Mouse (Mus musculus) embryo, embryonic 9.5 days (tissue): ENCODE data around the gene Ric1.
"Not testable (repeated sequence)": the region's sequence is repeated elsewhere in the genome, so short reads cannot be mapped to it uniquely, and the experiment has no call there.

Experiments
- DNase-seq: peaks from one replicate; pipeline ENCODE4 v3.0.0-alpha.2; 2017; ENCODE audit errors: extremely low spot score

Gene Ric1

DNA sequence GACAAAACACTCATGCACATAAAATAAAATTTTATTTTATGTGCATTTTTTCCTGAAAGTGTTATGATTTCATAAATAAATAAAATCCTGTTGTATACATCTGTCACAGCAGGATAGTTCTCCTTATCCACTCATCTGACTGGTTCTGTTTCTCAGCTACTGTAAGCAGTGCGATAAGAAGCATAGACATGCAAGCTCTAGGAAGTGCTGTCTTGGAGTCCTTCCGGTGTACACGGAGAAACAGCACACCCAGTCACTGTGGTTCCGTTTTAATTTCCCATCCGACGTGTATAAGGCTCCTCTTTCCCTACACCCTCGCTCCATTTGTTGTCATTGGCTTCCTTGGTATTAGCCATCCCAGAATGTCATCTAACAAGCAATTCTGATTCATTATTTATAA is 24.2 kb upstream of the Ric1 start:
- no peak for DNase-seq

DNA sequence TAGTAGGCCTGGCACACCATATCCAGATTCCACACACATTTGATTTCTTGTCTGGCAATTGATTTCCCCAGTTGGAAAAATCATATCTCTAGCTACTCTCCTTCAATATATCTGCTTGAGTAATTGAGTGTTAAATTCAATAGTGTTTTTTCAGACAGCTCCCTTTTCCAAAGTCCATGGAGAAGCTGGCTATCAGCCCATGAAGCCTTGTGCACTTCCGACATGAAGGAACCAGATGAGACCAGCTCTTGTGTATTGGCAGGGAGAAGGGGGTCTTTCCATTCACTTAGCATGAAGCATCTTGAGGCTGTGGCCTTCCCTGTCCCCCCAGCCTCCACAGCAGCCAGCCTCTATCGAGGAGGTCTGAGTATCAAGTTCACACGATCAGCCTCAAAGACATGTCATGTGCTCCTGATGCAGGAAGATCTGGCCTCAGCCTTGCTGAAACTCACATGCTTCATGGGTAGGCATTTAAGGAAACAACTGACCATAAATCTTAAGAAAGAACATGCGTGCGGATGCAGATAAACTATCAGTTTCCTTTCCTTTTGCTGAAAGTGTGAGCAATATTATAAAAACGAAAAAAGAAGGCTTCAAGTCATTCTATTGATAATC is 23.1 kb upstream of the Ric1 start:
- DNase-seq, result no peak

DNA sequence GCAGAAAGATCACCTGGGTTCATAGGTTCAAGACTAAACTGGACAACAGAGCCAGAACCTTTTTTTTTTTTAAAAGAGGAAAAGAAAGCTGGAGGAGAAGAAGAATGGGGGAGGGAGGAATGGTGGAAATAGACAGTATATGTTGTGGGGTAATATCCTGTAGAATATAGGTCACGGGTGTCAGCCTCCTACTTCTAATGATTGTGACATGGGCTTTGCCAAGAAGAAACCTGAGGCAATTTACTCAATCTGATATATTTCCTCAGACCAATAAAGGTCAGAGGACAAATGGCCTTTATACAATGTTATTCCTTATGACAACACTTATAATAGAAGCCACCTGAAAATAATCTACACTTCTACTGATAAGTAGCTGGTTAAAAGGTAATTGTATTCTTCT is 21.7 kb upstream of the Ric1 start:
- no peak for DNase-seq

DNA sequence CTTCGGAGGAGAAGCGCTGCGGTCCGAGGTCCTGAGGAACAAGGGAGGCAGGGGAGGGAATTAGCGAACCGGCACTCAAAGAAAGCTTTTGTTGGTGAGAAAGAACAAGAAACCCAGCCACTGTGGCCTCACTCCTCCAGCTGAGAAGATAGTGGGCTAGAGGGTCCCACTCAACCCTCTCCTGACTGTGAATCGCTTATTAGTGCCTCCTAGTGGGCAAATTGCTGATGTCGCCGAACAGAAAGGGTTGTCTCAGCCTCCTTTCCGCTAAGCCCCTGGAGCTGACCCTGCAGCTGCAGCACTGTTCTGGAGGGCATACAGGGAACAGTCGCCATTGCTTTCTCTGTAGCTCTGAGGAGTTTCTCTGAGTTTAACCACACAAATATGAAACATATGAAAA is 21.0 kb upstream of the Ric1 start:
- DNase-seq, result peak; percentile 52

DNA sequence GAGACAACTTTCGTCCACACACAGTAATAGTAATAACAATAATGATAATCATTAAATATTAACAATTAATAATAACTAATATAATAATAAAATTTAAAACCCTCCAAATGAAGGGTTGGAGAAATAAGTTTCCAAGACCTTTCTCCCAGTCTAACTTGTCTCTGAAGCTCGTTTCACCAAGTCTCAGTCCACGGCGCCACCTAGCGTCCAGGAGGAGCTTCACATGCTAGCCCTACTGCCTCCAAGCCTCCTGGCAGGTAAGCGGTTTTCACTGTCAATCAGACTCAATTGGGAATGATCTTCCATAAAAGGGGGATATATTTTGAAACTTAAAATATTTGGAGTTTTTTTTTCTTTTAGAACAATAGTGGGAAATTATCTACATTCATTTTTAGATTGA is 20.6 kb upstream of the Ric1 start:
- DNase-seq, result peak; percentile 67

DNA sequence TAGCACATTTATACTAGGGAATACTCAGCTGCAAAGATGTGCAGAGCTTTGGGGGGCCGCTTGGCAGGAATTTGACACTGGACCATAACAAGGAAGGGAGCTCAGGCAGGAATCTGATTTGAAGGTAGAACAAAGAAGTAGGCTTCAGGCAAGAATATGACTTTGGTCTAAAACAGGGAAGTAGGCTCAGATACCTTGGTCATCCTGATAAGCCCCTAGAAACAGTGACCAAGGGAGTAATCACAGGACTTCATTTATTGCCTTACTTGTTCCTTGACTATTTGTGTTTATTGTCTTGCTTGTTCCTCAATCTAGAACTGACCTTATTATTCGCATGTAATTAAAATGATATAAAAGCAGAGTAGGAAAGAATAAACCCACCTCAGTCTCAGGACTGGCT is 18.0 kb upstream of the Ric1 start:
- DNase-seq, result no peak

DNA sequence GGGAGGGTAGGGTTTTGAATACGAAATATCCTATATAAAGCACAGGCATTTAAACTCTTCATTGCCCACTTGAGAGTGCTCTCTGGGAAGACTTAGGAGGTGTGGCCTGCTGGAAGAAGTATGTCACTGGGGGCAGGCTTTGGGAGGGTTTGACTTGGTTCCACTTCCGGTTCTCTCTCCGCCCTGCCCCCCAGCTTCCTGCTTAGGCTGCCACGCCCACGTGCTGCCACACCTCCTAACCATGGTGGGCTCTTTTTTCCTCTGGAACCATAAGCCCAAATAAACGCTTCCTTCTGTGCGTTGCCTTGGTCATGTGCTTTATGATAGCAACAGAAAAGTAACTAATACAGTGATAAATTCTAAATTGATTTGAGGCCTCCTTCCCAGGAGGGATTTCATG is 16.5 kb upstream of the Ric1 start:
- no peak for DNase-seq

DNA sequence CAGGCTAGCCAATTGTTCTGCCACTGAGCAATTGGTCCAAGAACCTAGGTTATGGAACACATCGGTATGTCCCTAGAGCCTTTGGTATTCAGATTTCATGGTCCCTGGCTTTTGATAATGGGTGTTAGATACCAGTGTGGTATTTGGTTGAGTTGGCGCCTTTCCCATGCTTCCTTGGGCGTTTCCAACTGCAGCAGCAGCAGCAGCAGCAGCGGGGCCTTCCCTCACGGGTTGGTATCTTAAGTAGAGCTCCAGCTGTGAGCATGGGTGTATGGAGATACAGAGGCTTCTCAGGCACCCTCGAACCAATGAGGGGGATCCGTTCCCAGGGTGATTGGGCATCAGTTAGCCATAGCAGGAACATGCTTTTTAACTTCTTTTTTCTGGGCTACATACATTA is 13.9 kb upstream of the Ric1 start:
- no peak for DNase-seq

DNA sequence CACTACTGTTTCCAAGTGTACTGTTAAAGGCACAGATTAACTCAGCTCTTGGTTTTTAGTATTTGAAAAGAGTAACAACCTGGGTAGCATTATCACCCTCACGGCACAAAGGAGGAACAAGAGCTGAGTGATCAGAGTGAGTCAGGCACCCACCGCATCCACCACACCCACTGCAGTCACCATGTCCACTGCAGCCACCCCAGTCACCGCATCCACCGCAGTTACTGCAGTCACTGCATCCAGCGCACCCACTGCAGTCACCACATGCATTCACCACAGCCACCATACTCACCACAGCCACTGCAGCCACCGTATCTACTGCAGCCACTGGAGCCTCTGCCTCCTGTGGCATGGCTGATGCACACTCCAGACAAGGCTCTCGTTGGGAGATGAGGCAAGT is 12.2 kb upstream of the Ric1 start:
- no peak for DNase-seq

DNA sequence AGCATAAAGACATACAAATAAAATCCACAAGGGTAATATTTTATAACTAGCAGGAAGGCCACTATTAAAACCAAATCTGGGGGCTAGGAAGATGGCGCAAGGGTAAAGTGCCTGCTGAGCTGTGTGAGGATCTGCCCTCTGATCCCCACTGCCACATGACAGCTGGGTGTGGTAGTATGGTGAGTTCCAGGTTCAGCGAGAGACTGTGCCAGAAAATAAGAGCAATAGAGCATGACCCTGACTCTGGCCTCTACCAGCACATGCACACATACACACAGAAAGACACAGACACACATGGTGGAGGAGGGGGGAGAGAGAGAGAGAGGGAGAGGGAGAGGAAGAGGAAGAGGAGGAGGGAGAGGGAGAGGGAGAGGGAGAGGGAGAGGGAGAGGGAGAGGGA is 10.3 kb upstream of the Ric1 start:
- no peak for DNase-seq

DNA sequence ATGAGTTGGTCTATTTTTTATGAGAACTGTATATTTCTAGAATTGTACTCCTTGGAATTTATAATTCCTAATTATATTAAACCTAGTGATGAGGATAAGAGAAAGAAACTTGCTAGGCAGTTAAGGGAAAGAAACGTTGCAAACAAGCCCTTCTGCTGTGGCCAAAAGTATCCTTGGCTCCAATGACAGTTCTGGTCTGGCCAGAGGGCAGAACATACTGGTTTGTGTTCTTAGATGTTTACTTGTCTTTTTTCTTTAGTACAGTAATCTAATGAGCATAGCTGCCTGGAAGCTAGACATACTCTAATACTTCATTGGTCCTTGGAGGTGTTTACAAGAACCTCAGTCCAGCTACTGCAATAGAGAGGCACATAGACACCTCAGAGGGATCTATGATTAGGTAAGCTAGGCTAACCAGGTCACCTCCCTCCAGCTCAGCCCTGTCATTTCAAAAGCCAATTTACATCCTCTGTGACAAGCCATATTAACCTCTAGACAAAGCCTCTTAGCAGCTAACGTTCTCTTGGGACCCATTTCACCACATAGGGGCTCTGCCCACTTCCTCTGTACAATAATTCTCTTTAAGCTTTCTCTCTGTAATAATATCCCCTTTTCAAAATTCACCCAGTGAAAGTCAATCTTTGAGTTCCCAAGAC is 8.8 kb upstream of the Ric1 start:
- DNase-seq, result no peak

DNA sequence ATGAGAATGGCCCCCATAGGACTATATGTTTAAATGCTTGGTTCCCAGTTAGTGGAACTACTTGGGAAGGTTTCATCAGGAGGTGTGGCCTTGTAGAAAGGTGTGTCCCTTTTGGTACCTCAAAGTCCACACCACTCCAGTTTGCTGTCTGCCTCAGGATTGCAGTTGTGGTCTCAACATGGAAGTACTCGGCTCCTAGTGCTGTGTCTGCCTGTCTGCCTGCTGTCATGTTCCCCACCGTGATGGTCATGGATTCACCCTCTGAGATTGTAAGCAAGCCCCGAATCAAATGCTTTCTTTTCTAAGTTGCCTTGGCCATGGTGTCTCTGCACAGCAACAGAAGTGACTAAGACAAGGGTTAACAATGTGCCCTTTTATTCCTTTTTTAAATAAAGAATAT is 8.0 kb upstream of the Ric1 start:
- DNase-seq, result no peak

DNA sequence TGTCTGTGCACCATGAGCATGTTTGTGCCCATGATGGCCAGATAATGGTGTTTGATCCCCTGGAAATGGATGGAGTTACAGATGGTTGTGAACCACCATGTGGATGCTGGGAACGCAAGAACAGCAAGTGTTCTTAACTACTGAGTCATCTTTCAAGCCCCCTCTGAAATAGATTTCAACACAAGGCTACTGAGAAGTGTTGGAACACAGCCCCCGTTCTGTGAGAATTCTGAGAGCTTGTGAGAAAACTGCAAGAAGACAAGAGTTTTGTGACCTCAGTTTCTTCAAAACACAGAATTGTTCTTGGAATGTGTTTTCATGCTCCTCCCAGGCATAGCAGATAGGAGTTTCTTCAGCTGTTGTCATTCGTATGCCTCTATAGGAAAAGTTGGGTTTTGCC is 6.7 kb upstream of the Ric1 start:
- DNase-seq, result no peak

DNA sequence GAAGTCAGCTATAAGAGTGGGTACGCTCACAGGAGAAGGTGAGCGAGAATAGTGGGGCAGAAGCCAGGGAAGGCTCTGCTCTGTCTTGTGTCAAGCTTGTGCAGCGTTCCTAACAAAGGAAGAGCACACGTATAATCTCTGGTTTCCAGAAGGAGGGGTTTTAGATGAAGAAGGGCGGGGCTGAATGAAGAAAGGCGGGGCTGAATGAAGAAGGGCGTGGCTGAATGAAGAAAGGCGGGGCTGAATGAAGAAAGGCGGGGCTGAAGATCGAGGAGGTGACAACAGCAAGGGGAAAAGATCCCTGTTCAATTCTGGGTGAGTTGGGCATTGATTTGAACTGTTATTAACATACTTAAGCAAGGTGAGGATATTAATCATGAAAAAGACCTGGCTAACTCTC is 6.1 kb upstream of the Ric1 start:
- no peak for DNase-seq

DNA sequence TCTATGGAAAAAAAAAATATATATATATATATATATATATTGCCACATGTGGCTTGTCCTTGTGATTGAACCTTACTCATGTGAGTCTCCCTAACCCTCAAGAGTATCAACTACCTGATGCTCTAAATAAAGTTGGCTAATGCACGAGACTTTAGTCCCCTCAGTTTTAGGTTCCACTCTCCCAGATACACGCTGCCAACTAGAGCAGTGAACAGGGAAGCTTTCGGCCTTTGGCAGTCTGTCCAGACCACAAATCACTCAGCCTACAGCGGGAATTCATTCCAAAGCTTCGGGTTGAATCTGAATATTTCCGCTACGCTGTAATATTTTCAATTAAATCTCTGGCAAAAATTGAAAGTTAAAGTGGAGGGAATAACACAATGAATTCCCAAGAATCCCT is 3.7 kb upstream of the Ric1 start:
- no peak for DNase-seq

DNA sequence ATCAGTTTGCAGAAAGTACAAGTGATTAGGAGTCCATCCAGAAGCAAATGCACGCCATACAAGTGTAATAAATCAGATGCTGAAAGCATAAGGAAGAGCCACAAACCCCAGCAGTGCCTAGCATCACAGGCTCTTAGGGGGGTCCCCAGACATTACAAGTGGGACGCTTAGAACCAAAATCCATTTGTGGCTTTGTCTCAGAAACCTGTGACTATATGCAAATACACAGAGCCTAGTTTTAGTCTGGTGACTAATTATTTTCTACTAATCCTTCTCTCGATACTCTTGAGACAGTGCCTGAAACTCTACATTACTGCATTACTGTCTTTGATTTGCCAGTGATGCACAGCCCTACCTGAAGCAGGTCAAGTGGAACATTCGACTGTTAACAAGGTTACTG is 3.2 kb upstream of the Ric1 start:
- DNase-seq, result no peak

DNA sequence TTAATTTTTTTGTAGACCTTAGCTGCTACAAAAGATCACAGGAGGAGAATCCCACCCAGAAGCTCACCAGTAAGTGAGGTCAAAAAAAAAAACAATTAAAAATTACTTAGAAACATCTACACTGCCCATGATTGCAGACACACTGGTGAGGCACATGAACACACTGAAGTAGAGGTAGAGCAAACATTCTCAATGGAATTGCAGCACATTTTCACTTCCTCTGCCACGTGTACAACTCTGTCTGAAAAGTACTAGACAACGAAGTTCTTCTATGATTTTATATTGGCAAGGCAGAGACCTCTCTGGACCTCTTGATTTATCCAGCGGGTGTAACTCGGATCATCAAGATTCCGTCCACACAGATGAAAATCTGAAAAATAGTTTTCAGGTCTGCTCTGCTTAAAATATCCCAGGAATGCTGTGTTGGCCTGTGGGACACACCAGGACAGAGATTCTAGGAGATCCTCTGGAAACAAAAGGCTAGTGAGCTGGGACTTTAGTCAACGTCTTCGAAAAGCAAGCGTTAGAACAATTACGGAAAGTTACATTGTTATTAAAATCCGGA is 1.0 kb upstream of the Ric1 start:
- peak; percentile 17 for DNase-seq

DNA sequence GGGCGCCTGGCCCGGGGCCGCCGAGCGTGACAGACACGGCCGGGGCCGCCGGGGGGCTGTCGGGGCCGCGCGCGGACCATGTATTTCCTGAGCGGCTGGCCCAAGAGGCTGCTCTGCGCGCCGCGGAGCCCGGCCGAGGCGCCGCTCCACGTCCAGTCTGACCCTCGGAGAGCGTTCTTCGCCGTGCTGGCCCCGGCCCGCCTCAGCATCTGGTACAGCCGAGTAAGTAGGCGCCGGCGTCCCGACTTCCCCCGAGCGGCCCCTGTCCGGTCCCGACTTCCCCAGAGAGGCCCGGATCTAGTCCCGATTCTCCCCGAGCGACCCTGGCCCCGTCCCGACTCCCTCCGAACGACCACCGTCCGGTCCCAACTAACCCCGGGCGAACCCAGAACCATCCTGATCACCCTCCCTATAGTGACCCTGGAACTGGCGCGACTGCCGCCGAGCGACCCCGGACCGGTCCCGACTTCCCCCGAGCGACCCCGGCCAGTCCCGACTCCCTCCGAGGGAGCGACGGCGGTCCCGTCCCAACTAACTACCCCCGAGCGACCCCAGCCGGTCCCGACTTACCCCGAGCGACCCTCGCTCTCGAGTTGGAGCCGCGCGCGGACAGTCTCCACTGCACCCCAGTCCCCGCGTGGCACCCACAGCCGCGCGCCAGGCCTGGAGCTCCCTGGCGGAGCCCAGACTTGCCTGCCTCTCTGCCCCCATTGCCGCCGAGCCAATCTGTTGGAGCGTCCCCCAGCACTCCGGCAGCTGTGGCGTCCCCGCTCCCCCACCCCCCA is 555 bp downstream of the Ric1 start:
- peak; percentile 73 for DNase-seq

DNA sequence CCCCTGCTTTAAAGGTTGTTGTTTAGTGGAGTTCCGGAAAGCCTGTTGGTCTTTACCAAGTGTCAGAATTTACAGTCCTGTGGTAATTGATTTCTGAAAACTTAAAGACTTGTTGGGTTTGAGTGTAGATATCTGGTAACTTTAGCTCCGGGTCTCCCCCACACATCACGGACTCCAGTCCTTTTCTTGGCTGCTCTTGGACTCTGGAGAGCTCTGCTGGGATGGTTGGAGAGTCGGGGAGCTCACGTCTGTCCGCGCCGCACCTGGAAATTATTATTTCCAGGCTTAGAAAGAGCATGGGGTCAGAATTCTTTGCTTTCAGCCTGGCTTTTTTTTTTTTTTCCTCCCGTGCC is 1.1 kb downstream of the Ric1 start:
- no peak for DNase-seq

DNA sequence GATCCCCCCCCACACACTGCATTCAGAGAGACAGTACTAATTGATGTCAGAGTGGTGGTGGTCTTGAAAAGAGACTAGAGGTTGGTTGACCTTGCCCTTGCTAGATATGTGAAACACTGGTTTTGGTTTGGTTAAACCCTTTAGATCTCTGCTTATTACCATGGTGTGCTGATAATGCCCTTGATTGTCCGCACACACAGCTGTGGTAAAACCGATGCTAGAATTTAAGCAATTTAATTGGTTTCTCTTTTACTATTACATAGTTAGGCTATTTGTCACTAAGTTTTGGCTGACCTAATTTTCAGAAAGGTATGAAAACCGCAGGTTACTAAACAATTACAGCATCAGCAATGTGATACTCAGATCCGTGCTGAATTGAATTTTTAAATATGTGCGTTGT is 1.6 kb downstream of the Ric1 start:
- DNase-seq, result no peak

DNA sequence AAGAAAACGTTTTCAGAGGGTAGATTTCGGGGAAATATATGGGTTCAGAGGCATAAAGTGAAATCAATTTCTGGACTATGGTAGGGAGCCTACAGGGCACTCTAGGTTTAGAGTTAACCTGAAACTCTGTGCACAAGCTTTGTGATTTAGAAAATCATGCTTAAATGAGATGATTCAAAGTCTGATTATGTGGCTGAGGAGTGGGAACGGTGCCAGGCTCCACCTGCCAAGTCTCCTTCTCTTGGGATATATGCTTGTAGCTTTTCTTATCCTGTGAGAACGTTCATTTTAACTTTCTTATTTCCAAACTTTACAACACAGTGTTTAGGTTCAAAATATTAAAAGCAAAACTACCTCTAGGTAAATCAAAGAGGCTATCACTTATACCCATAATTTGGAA is 2.5 kb downstream of the Ric1 start:
- DNase-seq, result no peak

DNA sequence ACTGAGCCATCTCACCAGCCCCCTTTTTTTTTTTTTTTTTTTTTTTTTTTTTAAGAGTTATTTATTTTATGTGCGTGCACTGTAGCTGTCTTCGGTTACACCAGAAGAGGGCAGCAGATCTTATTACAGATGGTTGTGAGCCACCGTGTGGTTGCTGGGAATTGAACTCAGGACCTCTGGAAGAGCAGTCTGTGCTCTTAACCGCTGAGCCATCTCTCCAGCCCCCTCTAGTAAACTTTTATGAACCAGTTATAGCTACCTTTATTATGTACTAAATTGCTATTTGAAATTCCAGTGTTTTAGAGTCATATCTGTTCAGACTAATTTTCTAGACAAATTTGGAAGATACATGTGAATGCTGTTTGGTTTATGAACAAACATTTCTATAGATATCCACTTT is 3.5 kb downstream of the Ric1 start:
- DNase-seq, result not testable (repeated sequence)

DNA sequence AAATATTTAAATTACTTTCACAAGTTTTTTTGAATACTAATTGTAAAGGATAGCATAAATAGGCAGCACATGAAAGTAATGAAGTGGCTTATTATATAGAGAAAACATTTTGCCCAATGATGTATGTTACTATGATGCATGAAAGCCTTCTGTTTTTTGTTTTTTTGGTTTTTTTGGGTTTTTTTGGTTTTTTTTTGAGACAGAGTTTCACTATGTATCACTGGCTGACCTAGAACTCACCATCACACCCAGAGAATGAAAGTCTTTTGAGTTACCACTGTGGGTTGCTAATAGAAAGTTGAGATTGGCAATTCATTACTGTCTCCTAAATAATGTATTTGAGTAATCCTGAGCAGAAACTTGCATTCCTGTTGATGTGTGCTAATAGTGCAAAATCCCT is 4.8 kb downstream of the Ric1 start:
- no peak for DNase-seq
